Mouse (Mus musculus): ENCODE results near the gene Rpp21. TPM values are rescaled to one million over a fixed set of nuclear protein-coding genes. Genes with fewer than 3 reads are reported as not detected.

Gene Rpp21
- polyA plus RNA-seq, 1 experiment from 2014 or later = 111 TPM

GRCm38 (mm10) chr17:36231318-36231717 lies 26.6 kb downstream of the Rpp21 start:
- 9% methylated on average over 35 of the region's 36 CpGs for WGBS
- Histone ChIP-seq H3K36me3 (ENCODE audit: control insufficient read depth, insufficient read depth, low read length) (no peaks in the 10 kb centered on the region), H3K9me3 (ENCODE audit: control insufficient read depth, low read length) (no peaks in the 10 kb centered on the region), H3K27me3 (ENCODE audit: control insufficient read depth, insufficient read depth, low read length) (peaks cover 58% of the 10 kb centered on the region), H3K4me1 (ENCODE audit: control insufficient read depth in 2 of 2, insufficient read depth in 2 of 2, low read length in 2 of 2) (peaks cover 0 to 2% of the 10 kb centered on the region in 2 experiments; a peak in 2 of 4 replicates), H3K4me3 (ENCODE audit: control insufficient read depth in 1 of 2, insufficient read depth in 1 of 2, low read depth in 1 of 2, low read length in 2 of 2) (no peak overlapping the region), H3K4me2 (ENCODE audit: low read length) (no peak overlapping the region), H3K9ac (ENCODE audit: low read length) (no peak overlapping the region), H3K27ac (replicated peaks in 1 of 2; ENCODE audit: control insufficient read depth in 1 of 2, insufficient read depth in 1 of 2, low read depth in 2 of 2, low read length in 2 of 2) (no peak overlapping the region)
- ATAC-seq (ENCODE audit: insufficient number of reproducible peaks, insufficient read depth, low FRiP score, low read depth) = no peak

- Histone ChIP-seq H3K27ac (replicated peaks in 1 of 2; ENCODE audit: control insufficient read depth in 1 of 2, insufficient read depth in 1 of 2, low read depth in 2 of 2, low read length in 2 of 2) (no peak overlapping the region), H3K9me3 (ENCODE audit: control insufficient read depth, low read length) (no peaks in the 10 kb centered on the region), H3K4me1 (ENCODE audit: control insufficient read depth in 2 of 2, insufficient read depth in 2 of 2, low read length in 2 of 2) (peaks cover 5 to 7% of the 10 kb centered on the region in 2 experiments; a peak in 2 of 4 replicates), H3K27me3 (ENCODE audit: control insufficient read depth, insufficient read depth, low read length) (peaks cover 62% of the 10 kb centered on the region), H3K4me2 (ENCODE audit: low read length) (no peak overlapping the region), H3K4me3 (ENCODE audit: control insufficient read depth in 1 of 2, insufficient read depth in 1 of 2, low read depth in 1 of 2, low read length in 2 of 2) (no peak overlapping the region), H3K9ac (ENCODE audit: low read length) (no peak overlapping the region), H3K36me3 (ENCODE audit: control insufficient read depth, insufficient read depth, low read length) (no peaks in the 10 kb centered on the region)
- 5% methylated on average over 4 of the region's 5 CpGs for WGBS
- ATAC-seq (ENCODE audit: insufficient number of reproducible peaks, insufficient read depth, low FRiP score, low read depth) = no peak
Observed at GRCm38 (mm10) chr17:36229046-36229445, 28.8 kb downstream of the Rpp21 start.

GRCm38 (mm10) chr17:36226921-36227320 lies 30.9 kb downstream of the Rpp21 start:
- H3K4me2 ChIP-seq (ENCODE audit: low read length) = no peak overlapping the region
- 19% methylated on average over 8 of the region's 8 CpGs for WGBS
- ATAC-seq (ENCODE audit: insufficient number of reproducible peaks, insufficient read depth, low FRiP score, low read depth) = no peak
- H3K9ac ChIP-seq (ENCODE audit: low read length) = no peak overlapping the region
- no peaks in the 10 kb centered on the region for H3K36me3 ChIP-seq (ENCODE audit: control insufficient read depth, insufficient read depth, low read length)
- no peak overlapping the region for H3K27ac ChIP-seq (replicated peaks in 1 of 2; ENCODE audit: control insufficient read depth in 1 of 2, insufficient read depth in 1 of 2, low read depth in 2 of 2, low read length in 2 of 2)
- no peaks in the 10 kb centered on the region for H3K9me3 ChIP-seq (ENCODE audit: control insufficient read depth, low read length)
- H3K4me1 ChIP-seq (ENCODE audit: control insufficient read depth in 2 of 2, insufficient read depth in 2 of 2, low read length in 2 of 2) = peaks cover 5 to 7% of the 10 kb centered on the region in 2 experiments; a peak in 2 of 4 replicates
- no peak overlapping the region for H3K4me3 ChIP-seq (ENCODE audit: control insufficient read depth in 1 of 2, insufficient read depth in 1 of 2, low read depth in 1 of 2, low read length in 2 of 2)
- peaks cover 58% of the 10 kb centered on the region for H3K27me3 ChIP-seq (ENCODE audit: control insufficient read depth, insufficient read depth, low read length)

- no peaks in the 10 kb centered on the region for H3K9me3 ChIP-seq (ENCODE audit: control insufficient read depth, low read length)
- H3K4me3 ChIP-seq (ENCODE audit: control insufficient read depth in 1 of 2, insufficient read depth in 1 of 2, low read depth in 1 of 2, low read length in 2 of 2) = peak overlapping the region; percentile 3 to 6; a peak in 1 of 4 replicates
- no peak for ATAC-seq (ENCODE audit: insufficient number of reproducible peaks, insufficient read depth, low FRiP score, low read depth)
- H3K27ac ChIP-seq (replicated peaks in 1 of 2; ENCODE audit: control insufficient read depth in 1 of 2, insufficient read depth in 1 of 2, low read depth in 2 of 2, low read length in 2 of 2) = no peak overlapping the region
- H3K27me3 ChIP-seq (ENCODE audit: control insufficient read depth, insufficient read depth, low read length) = peaks cover 62% of the 10 kb centered on the region
- no peak overlapping the region for H3K9ac ChIP-seq (ENCODE audit: low read length)
- WGBS = 5% methylated on average over 9 of the region's 9 CpGs
- H3K36me3 ChIP-seq (ENCODE audit: control insufficient read depth, insufficient read depth, low read length) = no peaks in the 10 kb centered on the region
- peaks cover 5 to 7% of the 10 kb centered on the region in 2 experiments; a peak in 2 of 4 replicates for H3K4me1 ChIP-seq (ENCODE audit: control insufficient read depth in 2 of 2, insufficient read depth in 2 of 2, low read length in 2 of 2)
- peak overlapping the region; percentile 49 for H3K4me2 ChIP-seq (ENCODE audit: low read length)
Observed at GRCm38 (mm10) chr17:36225231-36225824, 32.5 kb downstream of the Rpp21 start.

GRCm38 (mm10) chr17:36224451-36224850 lies 33.4 kb downstream of the Rpp21 start:
- Histone ChIP-seq H3K9ac (ENCODE audit: low read length) (no peak overlapping the region), H3K4me1 (ENCODE audit: control insufficient read depth in 2 of 2, insufficient read depth in 2 of 2, low read length in 2 of 2) (peaks cover 5 to 7% of the 10 kb centered on the region in 2 experiments; a peak in 2 of 4 replicates), H3K27me3 (ENCODE audit: control insufficient read depth, insufficient read depth, low read length) (peaks cover 60% of the 10 kb centered on the region), H3K27ac (replicated peaks in 1 of 2; ENCODE audit: control insufficient read depth in 1 of 2, insufficient read depth in 1 of 2, low read depth in 2 of 2, low read length in 2 of 2) (no peak overlapping the region), H3K9me3 (ENCODE audit: control insufficient read depth, low read length) (no peaks in the 10 kb centered on the region), H3K36me3 (ENCODE audit: control insufficient read depth, insufficient read depth, low read length) (no peaks in the 10 kb centered on the region), H3K4me3 (ENCODE audit: control insufficient read depth in 1 of 2, insufficient read depth in 1 of 2, low read depth in 1 of 2, low read length in 2 of 2) (no peak overlapping the region), H3K4me2 (ENCODE audit: low read length) (no peak overlapping the region)
- whole genome bisulfite sequencing = 34% methylated on average over 3 of the region's 3 CpGs
- no peak for ATAC-seq (ENCODE audit: insufficient number of reproducible peaks, insufficient read depth, low FRiP score, low read depth)

GRCm38 (mm10) chr17:36218594-36219155 lies 39.2 kb downstream of the Rpp21 start:
- Histone ChIP-seq H3K27me3 (ENCODE audit: control insufficient read depth, insufficient read depth, low read length) (peaks cover 73% of the 10 kb centered on the region), H3K27ac (replicated peaks in 1 of 2; ENCODE audit: control insufficient read depth in 1 of 2, insufficient read depth in 1 of 2, low read depth in 2 of 2, low read length in 2 of 2) (no peak overlapping the region), H3K4me3 (ENCODE audit: control insufficient read depth in 1 of 2, insufficient read depth in 1 of 2, low read depth in 1 of 2, low read length in 2 of 2) (no peak overlapping the region), H3K36me3 (ENCODE audit: control insufficient read depth, insufficient read depth, low read length) (no peaks in the 10 kb centered on the region), H3K4me2 (ENCODE audit: low read length) (no peak overlapping the region), H3K9ac (ENCODE audit: low read length) (no peak overlapping the region), H3K4me1 (ENCODE audit: control insufficient read depth in 2 of 2, insufficient read depth in 2 of 2, low read length in 2 of 2) (peaks cover 0 to 4% of the 10 kb centered on the region in 2 experiments; a peak in 2 of 4 replicates), H3K9me3 (ENCODE audit: control insufficient read depth, low read length) (no peaks in the 10 kb centered on the region)
- WGBS = 57% methylated on average over 5 of the region's 5 CpGs
- no peak for ATAC-seq (ENCODE audit: insufficient number of reproducible peaks, insufficient read depth, low FRiP score, low read depth)

- Histone ChIP-seq H3K27ac (replicated peaks in 1 of 2; ENCODE audit: control insufficient read depth in 1 of 2, insufficient read depth in 1 of 2, low read depth in 2 of 2, low read length in 2 of 2) (no peak overlapping the region), H3K27me3 (ENCODE audit: control insufficient read depth, insufficient read depth, low read length) (peaks cover 76% of the 10 kb centered on the region), H3K36me3 (ENCODE audit: control insufficient read depth, insufficient read depth, low read length) (no peaks in the 10 kb centered on the region), H3K9ac (ENCODE audit: low read length) (no peak overlapping the region), H3K4me1 (ENCODE audit: control insufficient read depth in 2 of 2, insufficient read depth in 2 of 2, low read length in 2 of 2) (peaks cover 0 to 4% of the 10 kb centered on the region in 2 experiments; a peak in 2 of 4 replicates), H3K4me2 (ENCODE audit: low read length) (peak overlapping the region; percentile 27), H3K4me3 (ENCODE audit: control insufficient read depth in 1 of 2, insufficient read depth in 1 of 2, low read depth in 1 of 2, low read length in 2 of 2) (peak overlapping the region in 1 of 2 experiments; percentile 18; a peak in 2 of 4 replicates), H3K9me3 (ENCODE audit: control insufficient read depth, low read length) (no peaks in the 10 kb centered on the region)
- no peak for ATAC-seq (ENCODE audit: insufficient number of reproducible peaks, insufficient read depth, low FRiP score, low read depth)
- 5% methylated on average over 20 of the region's 20 CpGs for WGBS
Observed at GRCm38 (mm10) chr17:36215586-36215985, 42.3 kb downstream of the Rpp21 start.

All from heart, embryonic 14.5 days (tissue).